Mouse (Mus musculus) liver, embryonic 15.5 days (tissue): ENCODE results near the gene Slc6a1. TPM values are rescaled to one million over a fixed set of nuclear protein-coding genes. Genes with fewer than 3 reads are reported as not detected.

Source experiments
- ATAC-seq: fragments of 200-750 bp; cut with Nextera tagmentation; 2 replicates; pipeline ENCODE4 v1.8.0; 2017; ENCODE audit warnings: moderate number of reproducible peaks, mild to moderate bottlenecking, moderate library complexity; ENCODE audit not compliant: insufficient read depth
- H3K27ac ChIP-seq: fragments of 300-500 bp; sonication (generic); replicated peaks from 2 replicates; pipeline ENCODE4 v1.5.1; 2015; ENCODE audit warnings: mild to moderate bottlenecking, inconsistent platforms
- H3K27me3 ChIP-seq: fragments of 300-500 bp; sonication (generic); 2 replicates; pipeline ENCODE4 v1.6.1; 2015; ENCODE audit warnings: mild to moderate bottlenecking, inconsistent platforms
- H3K36me3 ChIP-seq: fragments of 300-500 bp; sonication (generic); replicated peaks from 2 replicates; pipeline ENCODE4 v1.6.1; 2015; ENCODE audit warnings: moderate library complexity, mild to moderate bottlenecking, inconsistent platforms
- H3K4me1 ChIP-seq: fragments of 300-500 bp; sonication (generic); replicated peaks from 2 replicates; pipeline ENCODE4 v1.6.1; 2015; ENCODE audit warnings: inconsistent platforms
- H3K4me2 ChIP-seq: fragments of 300-500 bp; sonication (generic); 2 replicates; pipeline ENCODE4 v1.6.1; 2015; ENCODE audit warnings: moderate library complexity, mild to moderate bottlenecking, inconsistent platforms
- H3K4me3 ChIP-seq: fragments of 300-500 bp; sonication (generic); replicated peaks from 2 replicates; pipeline ENCODE4 v1.5.1; 2015; ENCODE audit warnings: mild to moderate bottlenecking, inconsistent platforms
- H3K9ac ChIP-seq: fragments of 300-500 bp; sonication (generic); 2 replicates; pipeline ENCODE4 v1.6.1; 2015; ENCODE audit warnings: moderate library complexity, mild to moderate bottlenecking, inconsistent platforms
- H3K9me3 ChIP-seq: fragments of 300-500 bp; sonication (generic); replicated peaks from 2 replicates; pipeline ENCODE4 v1.6.1; 2016; ENCODE audit warnings: inconsistent platforms
- WGBS: fragments of 180-500 bp; shearing (Covaris S2); methylation state at CpG from one replicate; pipeline ENCODE4 v1.1.7; 2015; ENCODE audit warnings: mixed read lengths; ENCODE audit not compliant: insufficient replicate concordance; 5-methylcytosine and 5-hydroxymethylcytosine counted together
- polyA plus RNA-seq: library from polyadenylated mRNA; unstranded; fragments of >200 nt; fragmentation: Nextera tagmentation; extraction: Ambion mirVana; gene quantifications from 2 replicates; pipeline ENCODE4 v1.2.1, GENCODE M21; 2015

Slc6a1 gene
- 0.06 and 0.09 TPM in 2 replicates for polyA plus RNA-seq

DNA sequence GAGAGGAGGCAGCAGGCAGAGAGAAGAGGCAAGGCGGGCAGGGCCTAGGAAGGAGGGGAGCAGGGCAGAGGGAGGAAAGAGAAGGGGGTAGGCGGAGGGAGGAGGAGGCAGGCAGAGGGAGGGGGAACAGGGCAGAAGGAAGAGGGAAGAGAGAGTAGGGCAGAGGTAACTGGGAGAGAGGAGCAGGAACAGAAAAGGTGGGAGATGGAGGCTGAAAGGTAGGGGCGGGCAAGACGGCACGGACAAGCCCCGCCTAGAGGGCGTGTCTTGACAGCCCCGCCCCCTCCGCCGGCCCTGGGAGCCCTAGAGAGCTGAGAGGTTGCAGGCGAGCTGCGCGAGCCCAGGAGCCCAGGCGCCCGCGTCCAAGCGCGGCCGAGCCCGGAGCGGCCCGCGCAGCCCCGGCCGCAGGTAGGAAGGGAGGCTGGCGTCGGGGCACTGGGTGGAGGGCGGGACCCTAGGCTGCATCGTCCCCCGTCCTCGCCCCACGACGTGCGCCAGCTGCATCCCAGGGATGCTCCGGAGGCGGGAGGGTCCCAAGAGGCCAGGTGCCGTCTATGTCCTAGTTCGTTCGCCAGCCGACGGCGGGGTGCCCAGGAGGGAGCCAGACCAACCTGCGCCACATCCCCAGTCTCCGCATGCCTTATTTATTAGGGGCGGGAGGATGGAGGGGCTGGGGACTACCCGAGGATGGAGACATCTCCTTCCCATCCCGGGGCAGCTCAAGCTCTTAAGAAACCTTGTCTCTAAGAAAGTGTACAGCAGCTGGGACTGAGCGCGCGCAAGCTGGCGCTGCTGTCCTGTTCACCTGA, at the start of gene Slc6a1:
Gene Slc6a1 (plus strand): TSS at position 167 of the 809 bp plus-strand sequence.
- Histone ChIP-seq H3K4me2 (no peak within 1 kb of the TSS), H3K4me1 (no peaks in the 10 kb centered on the region), H3K9ac (no peak within 1 kb of the TSS), H3K27me3 (peaks cover 75% of the 10 kb centered on the region), H3K4me3 (no peak within 1 kb of the TSS), H3K9me3 (no peaks in the 10 kb centered on the region), H3K36me3 (no peaks in the 10 kb centered on the region), H3K27ac (no peak within 1 kb of the TSS)
- WGBS: 4% methylated on average over 51 of the region's 51 CpGs
- peak; percentile 25; the same call in 1 of the 2 replicates for ATAC-seq

DNA sequence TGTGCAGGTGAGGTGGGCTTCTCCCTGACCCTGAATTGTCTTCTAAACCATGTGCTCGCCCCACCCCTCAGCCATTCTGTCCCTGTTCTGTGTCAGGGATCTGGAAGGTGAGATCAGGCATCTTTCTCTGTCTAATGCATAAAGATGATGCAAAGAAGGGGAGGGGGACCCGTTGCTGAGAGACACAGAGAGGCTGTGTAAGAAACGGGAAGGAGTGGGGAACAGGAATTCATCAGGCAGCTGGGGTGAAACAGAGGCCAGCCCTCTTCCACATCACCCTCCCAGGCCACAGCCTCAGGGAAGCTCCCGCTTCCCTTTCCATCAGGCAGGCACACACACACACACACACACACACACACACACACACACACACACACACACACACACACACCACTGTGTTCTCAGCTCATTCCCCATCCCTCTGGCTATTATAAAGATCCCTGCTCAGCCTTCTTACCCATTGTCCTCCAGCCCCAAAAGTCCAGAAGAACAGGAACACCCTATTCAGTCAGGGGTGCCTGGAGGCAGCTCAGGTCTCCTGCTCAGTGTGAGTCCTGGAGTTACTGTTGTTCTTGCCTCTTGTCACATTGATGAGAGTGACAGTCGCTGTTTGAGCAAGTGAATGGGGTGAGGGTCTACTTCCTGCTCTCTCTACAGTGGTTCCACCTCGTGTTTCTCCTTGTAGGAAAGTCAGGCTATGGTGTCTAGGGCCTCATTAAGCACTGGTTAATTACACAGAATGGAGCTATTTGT, 43.4 kb upstream of the Slc6a1 start:
- H3K4me2 ChIP-seq: no peak overlapping the region
- H3K4me1 ChIP-seq: no peaks in the 10 kb centered on the region
- no peak overlapping the region for H3K4me3 ChIP-seq
- ATAC-seq: no peak
- no peaks in the 10 kb centered on the region for H3K9me3 ChIP-seq
- 19% methylated on average over 5 of the region's 6 CpGs for WGBS
- no peak overlapping the region for H3K27ac ChIP-seq
- H3K9ac ChIP-seq: no peak overlapping the region
- H3K27me3 ChIP-seq: no peaks in the 10 kb centered on the region
- no peaks in the 10 kb centered on the region for H3K36me3 ChIP-seq

GRCm38 (mm10) chr6:114245665-114246064, 36.8 kb upstream of the Slc6a1 start:
- no peak overlapping the region for H3K4me3 ChIP-seq
- no peak for ATAC-seq
- WGBS: 56% methylated on average over 11 of the region's 11 CpGs

DNA sequence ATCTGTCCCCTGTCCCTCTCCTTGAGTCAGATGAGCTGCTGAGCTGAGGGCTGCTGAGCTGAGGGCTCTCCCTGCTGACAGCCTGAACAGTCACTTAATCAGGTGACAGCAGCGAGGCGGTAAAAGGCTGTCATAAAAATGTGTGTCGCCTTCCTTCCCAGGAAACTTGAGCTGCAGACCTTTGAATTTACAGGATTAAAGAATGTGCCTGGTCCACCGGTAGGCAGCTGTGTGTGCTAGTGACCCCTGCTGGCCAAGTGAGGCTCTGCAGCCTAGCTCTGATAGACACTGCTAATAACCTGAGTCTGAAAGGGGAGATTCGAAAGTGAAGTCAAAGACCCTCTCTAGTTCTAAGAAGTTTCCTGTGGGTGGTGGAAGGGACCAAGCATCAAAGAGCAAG, 32.1 kb upstream of the Slc6a1 start:
- ATAC-seq: no peak
- H3K27ac ChIP-seq: no peak overlapping the region

More at GRCm38 (mm10) chr6:114245665-114246064, 36.8 kb upstream of the Slc6a1 start:
- Histone ChIP-seq H3K4me1 (no peaks in the 10 kb centered on the region), H3K27me3 (no peaks in the 10 kb centered on the region; the same call in 1 of the 2 replicates), H3K36me3 (no peaks in the 10 kb centered on the region), H3K27ac (no peak overlapping the region), H3K9me3 (no peaks in the 10 kb centered on the region), H3K4me2 (no peak overlapping the region), H3K9ac (no peak overlapping the region)

GRCm38 (mm10) chr6:114254927-114255326, 27.5 kb upstream of the Slc6a1 start:
- WGBS: 65% methylated on average over 14 of the region's 14 CpGs
- Histone ChIP-seq H3K9ac (no peak overlapping the region), H3K36me3 (no peaks in the 10 kb centered on the region)

More for the DNA sequence above, 32.1 kb upstream of the Slc6a1 start:
- Histone ChIP-seq H3K4me3 (no peak overlapping the region), H3K36me3 (no peaks in the 10 kb centered on the region), H3K9me3 (no peaks in the 10 kb centered on the region), H3K4me1 (no peaks in the 10 kb centered on the region), H3K27me3 (no peaks in the 10 kb centered on the region; the same call in 1 of the 2 replicates), H3K4me2 (no peak overlapping the region), H3K9ac (no peak overlapping the region)
- 2% methylated on average over 5 of the region's 5 CpGs for WGBS

DNA sequence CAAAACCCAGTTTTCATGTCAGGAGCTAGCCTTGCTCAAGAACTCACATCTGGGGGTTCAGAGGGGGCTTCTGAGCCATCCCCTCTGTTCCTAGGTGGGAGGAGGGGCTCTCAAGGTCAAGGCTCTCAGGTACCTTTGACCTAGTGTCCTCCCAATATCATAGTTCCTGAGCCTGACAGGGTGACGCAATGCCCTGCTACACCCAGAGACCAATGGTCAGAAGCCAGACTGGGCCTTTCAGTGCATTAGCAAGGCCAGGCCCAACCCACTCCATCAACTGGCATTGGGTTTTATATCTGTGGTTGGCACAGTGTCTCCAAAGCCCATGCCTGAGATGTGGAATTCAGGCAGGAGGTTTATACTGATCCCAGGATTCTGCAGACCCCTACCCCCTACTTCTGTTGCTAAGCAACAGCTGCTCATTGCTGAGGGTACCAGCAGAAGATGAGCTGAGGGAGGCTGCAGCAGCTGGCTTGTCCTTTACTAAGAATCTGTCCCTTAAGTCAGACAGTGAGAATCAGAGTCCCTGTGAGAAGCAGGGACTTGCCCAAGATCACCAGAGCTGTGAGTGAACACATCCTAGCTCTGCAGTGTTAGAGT, 24.6 kb upstream of the Slc6a1 start:
- H3K9me3 ChIP-seq: no peaks in the 10 kb centered on the region
- H3K4me2 ChIP-seq: no peak overlapping the region
- ATAC-seq: no peak
- no peaks in the 10 kb centered on the region for H3K36me3 ChIP-seq
- no peak overlapping the region for H3K4me3 ChIP-seq
- no peaks in the 10 kb centered on the region for H3K4me1 ChIP-seq
- H3K27ac ChIP-seq: no peak overlapping the region
- no peaks in the 10 kb centered on the region for H3K27me3 ChIP-seq
- 69% methylated on average over 1 of the region's 1 CpGs for WGBS
- H3K9ac ChIP-seq: no peak overlapping the region

More at GRCm38 (mm10) chr6:114254927-114255326, 27.5 kb upstream of the Slc6a1 start:
- Histone ChIP-seq H3K9me3 (no peaks in the 10 kb centered on the region), H3K4me2 (no peak overlapping the region), H3K27me3 (no peaks in the 10 kb centered on the region), H3K27ac (no peak overlapping the region), H3K4me1 (no peaks in the 10 kb centered on the region), H3K4me3 (no peak overlapping the region)
- no peak for ATAC-seq

DNA sequence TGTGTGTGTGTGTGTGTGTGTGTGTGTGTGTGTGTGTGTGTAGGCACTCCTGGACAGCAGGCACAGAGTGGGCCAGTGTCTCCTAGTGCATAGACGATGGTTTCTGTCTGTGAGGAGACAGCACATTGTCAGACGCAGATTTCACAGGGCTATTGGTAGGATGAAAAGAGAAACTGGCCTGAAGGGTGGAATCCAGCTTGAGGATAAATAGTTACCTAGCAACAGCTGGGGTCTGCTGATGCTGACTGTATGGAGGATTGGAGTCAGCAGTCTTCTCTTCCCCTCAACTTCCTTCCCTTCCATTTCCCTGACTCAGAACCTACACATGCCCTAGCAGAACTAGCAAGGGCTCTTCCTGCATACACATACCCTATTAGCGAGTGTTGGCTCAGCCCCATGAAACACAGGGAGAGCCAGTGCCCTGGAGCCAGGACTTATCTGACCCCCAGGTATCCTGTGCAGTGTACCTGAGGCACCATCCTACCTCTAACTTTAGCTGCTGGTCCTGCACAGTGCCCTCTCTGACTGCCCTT, 23.7 kb upstream of the Slc6a1 start:
- no peak overlapping the region for H3K27ac ChIP-seq
- no peak overlapping the region for H3K9ac ChIP-seq
- H3K4me3 ChIP-seq: no peak overlapping the region
- ATAC-seq: 0 out of 2 replicates have a peak, but pooled peaks have one; percentile 12
- 43% methylated on average over 3 of the region's 3 CpGs for WGBS
- H3K36me3 ChIP-seq: no peaks in the 10 kb centered on the region
- no peaks in the 10 kb centered on the region for H3K27me3 ChIP-seq
- H3K4me2 ChIP-seq: no peak overlapping the region
- no peaks in the 10 kb centered on the region for H3K4me1 ChIP-seq
- H3K9me3 ChIP-seq: no peaks in the 10 kb centered on the region

- no peak for ATAC-seq
- 47% methylated on average over 6 of the region's 6 CpGs for WGBS
- H3K36me3 ChIP-seq: no peaks in the 10 kb centered on the region
- H3K9me3 ChIP-seq: no peaks in the 10 kb centered on the region
- no peak overlapping the region for H3K9ac ChIP-seq
- no peak overlapping the region for H3K27ac ChIP-seq
- no peak overlapping the region for H3K4me3 ChIP-seq
- H3K27me3 ChIP-seq: no peaks in the 10 kb centered on the region; the same call in 1 of the 2 replicates
- H3K4me2 ChIP-seq: no peak overlapping the region
- H3K4me1 ChIP-seq: no peaks in the 10 kb centered on the region
Measured at GRCm38 (mm10) chr6:114261609-114262008, 20.8 kb upstream of the Slc6a1 start.

DNA sequence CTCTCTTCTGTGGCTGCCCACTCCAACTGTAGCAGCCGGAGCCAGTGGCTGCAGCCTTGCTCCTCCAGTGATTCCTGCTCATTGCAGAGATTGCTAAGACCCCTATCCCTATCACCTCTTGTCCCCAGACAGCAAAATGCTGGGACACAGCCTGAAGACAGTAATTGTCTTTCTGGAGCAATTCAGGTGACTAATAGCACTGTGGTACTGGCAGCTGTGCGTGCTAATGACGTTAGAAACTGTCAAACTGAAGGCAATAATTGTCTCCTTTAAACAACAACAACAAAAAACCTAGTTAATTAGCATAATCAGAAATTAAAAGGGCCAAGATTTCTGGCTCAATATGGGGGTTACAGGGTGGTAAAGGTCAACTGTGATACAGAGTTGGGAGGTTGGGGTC, 18.4 kb upstream of the Slc6a1 start:
- 55% methylated on average over 3 of the region's 3 CpGs for WGBS
- no peak for ATAC-seq
- no peak overlapping the region for H3K4me3 ChIP-seq
- H3K36me3 ChIP-seq: no peaks in the 10 kb centered on the region
- H3K27ac ChIP-seq: no peak overlapping the region
- H3K27me3 ChIP-seq: no peaks in the 10 kb centered on the region; the same call in 1 of the 2 replicates
- H3K4me1 ChIP-seq: no peaks in the 10 kb centered on the region
- H3K9ac ChIP-seq: no peak overlapping the region
- no peaks in the 10 kb centered on the region for H3K9me3 ChIP-seq
- H3K4me2 ChIP-seq: no peak overlapping the region

DNA sequence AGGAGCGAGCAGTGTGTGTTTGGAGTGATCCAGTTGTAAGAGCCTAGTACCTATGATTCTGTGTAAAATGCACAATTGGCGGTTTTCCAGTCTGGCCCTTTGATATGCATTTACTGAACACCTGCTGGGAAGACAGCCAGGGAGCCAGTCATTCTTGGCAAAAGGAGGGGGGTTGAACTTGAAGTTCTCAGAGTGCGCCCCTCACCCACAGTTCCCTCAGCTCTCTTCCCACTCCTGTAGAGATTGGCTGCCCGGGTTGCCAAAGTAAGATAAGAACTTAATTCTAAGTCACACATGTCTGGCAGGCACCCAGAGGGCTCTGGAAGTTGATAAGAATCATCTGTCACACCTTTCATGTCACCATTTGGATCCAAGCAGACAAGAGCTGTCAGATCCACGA, 18.0 kb upstream of the Slc6a1 start:
- no peaks in the 10 kb centered on the region for H3K36me3 ChIP-seq
- 35% methylated on average over 5 of the region's 5 CpGs for WGBS

GRCm38 (mm10) chr6:114266273-114266672, 16.2 kb upstream of the Slc6a1 start:
- Histone ChIP-seq H3K9me3 (no peaks in the 10 kb centered on the region), H3K9ac (no peak overlapping the region), H3K36me3 (no peaks in the 10 kb centered on the region), H3K27me3 (no peaks in the 10 kb centered on the region; the same call in 1 of the 2 replicates), H3K4me2 (no peak overlapping the region), H3K4me3 (no peak overlapping the region), H3K27ac (no peak overlapping the region), H3K4me1 (no peaks in the 10 kb centered on the region)
- no peak for ATAC-seq

More for the DNA sequence above, 18.0 kb upstream of the Slc6a1 start:
- Histone ChIP-seq H3K27ac (no peak overlapping the region), H3K4me1 (no peaks in the 10 kb centered on the region), H3K4me2 (no peak overlapping the region), H3K4me3 (no peak overlapping the region), H3K9ac (no peak overlapping the region), H3K27me3 (no peaks in the 10 kb centered on the region; the same call in 1 of the 2 replicates), H3K9me3 (no peaks in the 10 kb centered on the region)
- ATAC-seq: no peak
